Mouse (Mus musculus): Measurements from ENCODE around the gene Il1rl1.
A peak's percentile ranks its signal among the peaks of the same experiment; 100 is the strongest.

The Il1rl1 gene

DNA sequence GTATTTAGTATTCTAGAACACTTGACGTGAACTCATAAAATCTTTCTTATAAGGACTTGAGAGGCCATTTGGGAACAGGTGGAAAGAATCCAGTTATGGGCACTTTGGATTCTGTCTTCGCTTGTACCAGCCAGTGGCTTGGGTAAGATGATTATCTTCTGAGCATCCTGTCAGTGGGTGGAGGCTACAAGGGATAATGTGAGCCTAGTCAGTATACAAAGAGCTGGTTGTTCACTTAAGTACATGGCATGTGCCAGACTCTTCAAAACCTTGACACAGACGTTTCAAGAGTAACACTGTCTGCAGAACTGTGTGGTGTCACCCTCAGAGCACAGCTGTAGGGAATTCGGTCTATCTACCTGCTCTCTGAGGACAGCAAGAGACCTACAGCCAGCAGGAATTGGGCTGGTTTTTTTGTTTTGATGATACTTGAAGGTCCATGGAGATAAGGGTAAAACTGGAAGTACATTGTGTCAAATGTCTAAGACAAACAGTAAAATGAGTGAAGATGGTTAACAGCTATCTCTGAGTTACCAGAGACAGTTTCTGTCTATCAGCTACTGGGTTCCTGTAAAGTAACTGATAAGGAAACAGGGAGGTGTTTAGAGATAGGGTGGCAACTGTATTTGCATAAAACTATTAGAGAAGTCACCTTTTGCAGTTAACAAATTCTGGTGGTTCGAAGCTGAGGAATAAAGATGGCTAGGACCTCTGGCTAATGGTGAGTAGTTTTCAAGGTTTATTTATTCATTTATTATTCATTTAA, at the start of gene Il1rl1:
Il1rl1 (plus strand) TSS at position 661 of the 766 bp plus-strand sequence.
- DNase-seq (ENCODE audit: low spot score in 2 of 2), result no peak

GRCm38 (mm10) chr1:40380111-40380510, 49.3 kb upstream of the Il1rl1 start:
- peak in 1 of 2 experiments; percentile 52 for DNase-seq (ENCODE audit: low spot score in 2 of 2)

DNA sequence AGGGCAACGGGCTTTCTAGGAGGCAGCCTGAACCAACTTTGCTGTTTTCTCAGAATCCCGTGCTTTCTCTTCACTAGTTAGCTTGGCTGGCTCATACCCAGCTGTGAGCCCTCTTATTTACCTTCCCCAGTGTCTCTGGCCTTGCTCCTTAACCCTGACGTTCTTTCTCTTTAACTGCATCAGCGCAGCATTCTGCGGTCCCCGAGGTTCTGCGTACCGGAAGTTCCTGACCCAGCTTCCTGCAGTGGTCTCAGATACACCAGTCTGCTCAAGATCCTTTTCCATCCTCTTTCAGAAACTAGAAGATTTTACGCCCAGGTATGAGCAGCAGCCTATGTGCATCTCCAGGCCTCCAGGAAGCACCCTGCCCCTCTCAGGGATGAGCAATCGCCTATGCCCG, 48.4 kb upstream of the Il1rl1 start:
- no peak for DNase-seq (ENCODE audit: low spot score in 2 of 2)

DNA sequence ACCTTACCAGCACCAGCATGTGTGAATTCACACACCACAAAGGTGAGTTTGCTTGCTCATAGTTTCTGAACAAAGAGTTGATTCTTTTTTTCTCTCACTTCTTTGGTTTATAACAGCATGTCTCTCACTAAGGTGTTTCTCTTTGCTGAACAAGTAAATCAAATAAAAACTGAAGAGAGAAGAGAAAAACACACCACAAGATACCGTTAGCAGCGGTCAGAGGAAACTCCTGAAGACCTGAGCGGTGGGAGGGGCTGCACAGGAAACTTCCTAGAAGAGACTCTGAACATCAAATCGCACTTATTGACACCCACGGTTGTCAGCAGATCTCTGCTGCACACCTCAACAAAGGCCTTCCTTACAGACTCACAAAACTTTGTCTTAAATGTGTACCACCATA, 46.5 kb upstream of the Il1rl1 start:
- DNase-seq (ENCODE audit: low spot score in 2 of 2), result no peak

- no peak for DNase-seq (ENCODE audit: low spot score in 2 of 2)
Measured at GRCm38 (mm10) chr1:40384931-40385545, 44.3 kb upstream of the Il1rl1 start.

- DNase-seq (ENCODE audit: low spot score in 2 of 2), result no peak
Measured at GRCm38 (mm10) chr1:40391374-40391773, 38.0 kb upstream of the Il1rl1 start.

DNA sequence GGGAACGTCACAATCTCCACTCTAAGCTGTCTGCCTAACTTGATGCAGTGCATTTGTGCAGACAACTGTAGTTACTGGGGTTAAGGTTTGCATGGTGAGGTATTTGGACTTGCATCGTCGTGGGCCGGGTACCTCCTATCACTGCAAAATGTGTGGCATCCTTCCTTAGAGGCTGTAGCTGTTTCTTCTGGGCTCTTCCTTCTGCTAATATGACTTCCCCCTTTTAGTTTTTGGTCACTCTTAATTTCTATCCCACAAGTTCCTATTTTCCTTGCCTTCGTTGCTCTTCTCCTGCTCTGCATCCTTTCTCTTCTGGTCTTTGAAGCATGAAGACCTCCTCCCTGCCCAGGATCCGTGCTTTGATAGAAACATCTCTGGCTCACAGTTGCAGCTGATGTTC, 36.8 kb upstream of the Il1rl1 start:
- no peak for DNase-seq (ENCODE audit: low spot score in 2 of 2)

- no peak for DNase-seq (ENCODE audit: low spot score in 2 of 2)
Measured at GRCm38 (mm10) chr1:40393214-40393613, 36.2 kb upstream of the Il1rl1 start.

DNA sequence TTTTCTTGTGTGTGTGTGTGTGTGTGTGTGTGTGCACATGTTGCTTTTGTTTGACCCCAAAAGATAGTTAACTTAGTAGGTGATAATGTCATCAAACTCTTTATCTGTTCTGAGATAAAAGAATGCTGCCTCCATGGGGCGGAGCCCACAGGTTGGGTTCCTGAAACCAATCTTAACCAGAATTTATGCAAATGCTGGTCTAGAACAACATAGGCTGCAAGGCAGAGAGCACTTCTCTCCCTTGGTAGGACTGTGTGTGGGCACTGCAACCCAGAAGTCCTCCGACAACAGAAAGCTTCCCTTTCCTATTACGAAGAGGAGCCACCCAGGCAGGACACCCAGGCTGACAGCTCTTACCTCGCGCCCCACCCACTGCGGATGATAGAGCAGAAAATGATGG, 29.7 kb upstream of the Il1rl1 start:
- DNase-seq (ENCODE audit: low spot score in 2 of 2), result no peak

- no peak for DNase-seq (ENCODE audit: low spot score in 2 of 2)
Measured at GRCm38 (mm10) chr1:40404682-40405081, 24.7 kb upstream of the Il1rl1 start.

GRCm38 (mm10) chr1:40409882-40410281, 19.5 kb upstream of the Il1rl1 start:
- no peak for DNase-seq (ENCODE audit: low spot score in 2 of 2)

DNA sequence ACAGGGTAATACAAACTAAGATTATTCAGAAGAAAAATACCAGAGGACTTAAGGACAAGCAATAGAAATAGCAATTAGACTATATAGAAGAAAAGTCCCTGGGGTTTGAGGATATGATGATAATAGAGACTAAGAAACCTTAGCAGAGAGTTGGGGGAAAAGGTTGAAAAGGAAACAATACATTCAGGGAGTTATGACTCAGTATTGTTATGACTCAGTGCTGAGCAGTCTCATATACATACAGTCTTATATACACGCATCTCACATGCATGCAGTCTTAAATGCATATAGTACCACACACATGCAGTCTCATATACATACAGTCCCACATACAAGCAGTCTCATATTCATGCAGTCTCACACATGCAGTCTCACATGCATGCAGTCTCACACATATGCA, 16.3 kb upstream of the Il1rl1 start:
- no peak for DNase-seq (ENCODE audit: low spot score in 2 of 2)

DNA sequence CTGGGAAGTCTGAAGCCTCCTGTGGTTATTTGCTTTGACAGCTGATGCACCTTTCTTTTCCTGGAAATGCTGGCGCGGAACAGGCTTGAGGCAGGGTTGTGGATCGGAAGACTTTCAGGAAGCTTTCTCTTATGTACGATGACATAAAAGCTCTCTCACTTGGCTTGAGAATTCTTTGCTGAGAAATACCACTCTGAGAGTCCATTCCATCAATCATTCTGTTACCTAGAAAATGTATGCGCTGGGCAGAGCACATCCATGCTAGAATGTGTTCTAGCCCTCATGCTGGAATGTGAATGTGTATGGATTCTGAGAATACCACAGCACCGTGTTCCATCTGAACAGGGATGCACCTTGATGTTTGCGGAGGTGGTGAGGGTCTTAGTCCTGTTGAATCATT, 15.1 kb upstream of the Il1rl1 start:
- DNase-seq (ENCODE audit: low spot score in 2 of 2), result no peak

DNA sequence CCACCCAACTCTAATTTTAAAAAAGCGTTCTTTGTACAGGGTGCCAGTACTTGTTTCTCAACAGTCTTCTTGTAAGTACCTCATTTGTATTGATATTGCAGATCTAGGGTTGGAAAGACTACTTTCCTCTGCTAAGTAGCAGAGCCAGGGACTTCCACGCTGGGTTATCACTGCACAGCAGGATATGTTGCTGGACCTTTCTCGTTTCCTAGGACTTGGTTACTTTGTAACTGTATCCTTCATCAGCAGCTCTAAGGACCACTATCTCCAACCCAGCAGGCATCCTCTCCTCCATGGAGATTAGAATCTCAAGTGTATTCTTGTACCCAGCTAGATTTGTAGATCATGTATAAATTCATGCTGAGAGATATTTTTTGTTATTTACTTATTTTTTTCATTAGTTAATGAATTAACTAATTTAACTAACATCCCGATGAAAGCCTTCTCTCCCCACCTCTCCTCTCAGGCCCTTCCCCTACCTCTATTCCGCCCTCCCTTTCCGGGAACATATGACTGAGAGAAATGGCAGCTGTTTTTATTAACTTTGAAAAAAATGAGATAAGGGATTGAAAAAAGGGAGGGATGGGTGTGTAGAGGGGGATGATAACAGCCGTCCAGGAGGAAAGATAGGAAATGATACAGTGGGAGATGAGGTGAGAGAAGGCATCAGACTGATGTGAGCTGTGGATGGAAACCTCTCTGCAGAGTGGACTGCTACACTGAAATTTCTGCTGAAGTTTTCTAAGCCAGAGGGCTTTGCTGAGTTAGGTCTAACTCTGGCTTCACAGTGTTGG, 14.3 kb upstream of the Il1rl1 start:
- no peak for DNase-seq (ENCODE audit: low spot score in 2 of 2)

- no peak for DNase-seq (ENCODE audit: low spot score in 2 of 2)
Measured at GRCm38 (mm10) chr1:40417034-40417433, 12.3 kb upstream of the Il1rl1 start.

DNA sequence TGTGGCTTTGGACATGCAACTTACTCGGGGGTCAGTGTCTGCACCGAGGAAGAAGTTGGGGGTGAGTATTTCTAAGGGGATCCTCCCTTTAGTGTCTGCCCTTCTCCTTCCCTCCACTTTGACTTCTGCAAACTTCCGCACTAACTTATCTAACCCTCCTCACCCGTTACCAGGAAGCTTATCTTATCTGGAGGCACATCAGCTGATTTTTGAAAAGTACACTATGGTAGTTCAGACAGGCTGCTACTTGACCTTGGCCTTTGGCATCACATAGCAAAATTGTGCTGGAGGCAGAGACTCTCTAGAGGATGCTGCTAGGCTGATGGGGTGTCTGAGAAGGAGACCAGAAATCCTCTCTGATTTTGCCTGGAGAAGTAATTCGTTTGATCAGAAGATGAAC, 10.9 kb upstream of the Il1rl1 start:
- DNase-seq (ENCODE audit: low spot score in 2 of 2), result no peak

GRCm38 (mm10) chr1:40423892-40424291, 5.5 kb upstream of the Il1rl1 start:
- no peak for DNase-seq (ENCODE audit: low spot score in 2 of 2)

GRCm38 (mm10) chr1:40427270-40427669, 2.1 kb upstream of the Il1rl1 start:
- DNase-seq (ENCODE audit: low spot score in 2 of 2), result no peak

- no peak for DNase-seq (ENCODE audit: low spot score in 2 of 2)
Measured at GRCm38 (mm10) chr1:40427901-40428300, 1.5 kb upstream of the Il1rl1 start.

- no peak for DNase-seq (ENCODE audit: low spot score in 2 of 2)
Measured at GRCm38 (mm10) chr1:40430143-40430834, 919 bp downstream of the Il1rl1 start.

- DNase-seq (ENCODE audit: low spot score in 2 of 2), result no peak
Measured at GRCm38 (mm10) chr1:40432169-40432568, 2.8 kb downstream of the Il1rl1 start.

GRCm38 (mm10) chr1:40435936-40436335, 6.6 kb downstream of the Il1rl1 start:
- DNase-seq (ENCODE audit: low spot score in 2 of 2), result no peak

Data from cerebellum, postnatal 4 days (tissue).